Mouse (Mus musculus) layer of hippocampus, postnatal 10 days (tissue): ENCODE data around the gene Dynlt1a. TPM values are rescaled to one million over a fixed set of nuclear protein-coding genes. Genes with fewer than 3 reads are reported as not detected.
"Not testable (repeated sequence)": the region's sequence is repeated elsewhere in the genome, so short reads cannot be mapped to it uniquely, and the experiment has no call there.

Experiments
- DNase-seq, 2 experiments: peaks; one replicate each; pipeline ENCODE4 v3.0.0; 2021; ENCODE audit warnings: low spot score in 2 of 2
- total RNA-seq, 2 experiments: library from RNA; stranded (reverse); gene quantifications; 2 replicates each; pipeline ENCODE4 v1.2.3; 2021

Dynlt1a gene
- total RNA-seq, 2 experiments from 2014 or later: 18.6 to 20.9 TPM

DNA sequence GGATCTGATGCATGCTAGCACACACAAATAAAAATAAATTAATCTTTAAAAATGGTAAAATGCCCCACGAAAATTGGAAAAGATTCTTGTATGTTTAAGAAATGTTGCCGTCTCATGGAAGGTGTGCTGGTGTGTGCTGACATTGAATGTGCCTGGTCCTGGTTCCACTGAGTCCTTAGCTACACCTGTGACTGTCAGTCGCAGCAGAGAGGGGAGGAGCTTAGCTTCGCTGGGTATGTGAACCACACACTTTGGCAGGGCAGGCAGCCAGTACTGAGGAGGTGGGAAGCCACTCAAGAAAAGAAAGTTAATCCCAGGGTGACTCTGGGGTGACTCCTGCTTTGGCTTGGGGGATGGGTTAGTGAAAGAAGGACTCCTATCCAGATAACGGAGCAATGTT, 23.4 kb downstream of the Dynlt1a start:
- DNase-seq: not testable (repeated sequence)

DNA sequence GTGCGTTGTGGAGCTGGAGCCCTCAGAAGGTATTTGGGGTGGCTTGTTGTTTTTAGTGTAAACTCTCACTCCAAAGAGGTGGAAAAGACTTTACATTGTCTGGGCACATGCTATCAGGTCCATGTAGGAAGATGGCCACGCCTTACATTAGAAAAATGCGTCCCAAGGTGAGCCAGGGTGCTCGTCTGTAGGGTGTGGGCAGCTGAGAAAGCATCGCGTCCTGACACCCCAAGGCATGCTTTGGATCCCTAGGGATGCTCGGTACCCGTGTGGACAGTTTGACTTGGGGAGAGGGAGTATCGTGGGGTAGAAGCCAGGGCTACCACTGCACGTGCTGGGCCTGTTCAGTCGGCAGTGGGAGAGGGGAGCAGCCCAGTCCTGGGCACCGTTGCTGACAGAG, 28.3 kb downstream of the Dynlt1a start:
- not testable (repeated sequence) for DNase-seq

DNA sequence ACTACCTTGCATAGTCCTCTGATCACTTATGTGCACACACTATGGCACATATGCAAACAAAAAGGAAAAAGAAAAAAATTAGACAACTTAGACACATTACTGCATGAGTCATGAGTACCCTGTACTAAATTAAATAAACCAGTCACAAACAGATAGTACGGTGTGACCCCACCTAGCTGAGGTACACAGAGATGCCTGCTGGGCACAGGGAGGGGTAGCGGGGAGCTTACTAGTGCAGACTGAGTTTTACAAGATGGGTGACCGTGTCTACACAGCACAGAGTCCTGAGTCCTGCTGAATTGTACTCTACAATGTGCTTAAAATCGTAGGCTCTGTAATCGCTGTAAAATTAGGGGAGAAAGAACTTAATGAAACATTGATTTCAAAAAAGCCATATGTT, 31.1 kb downstream of the Dynlt1a start:
- not testable (repeated sequence) for DNase-seq

DNA sequence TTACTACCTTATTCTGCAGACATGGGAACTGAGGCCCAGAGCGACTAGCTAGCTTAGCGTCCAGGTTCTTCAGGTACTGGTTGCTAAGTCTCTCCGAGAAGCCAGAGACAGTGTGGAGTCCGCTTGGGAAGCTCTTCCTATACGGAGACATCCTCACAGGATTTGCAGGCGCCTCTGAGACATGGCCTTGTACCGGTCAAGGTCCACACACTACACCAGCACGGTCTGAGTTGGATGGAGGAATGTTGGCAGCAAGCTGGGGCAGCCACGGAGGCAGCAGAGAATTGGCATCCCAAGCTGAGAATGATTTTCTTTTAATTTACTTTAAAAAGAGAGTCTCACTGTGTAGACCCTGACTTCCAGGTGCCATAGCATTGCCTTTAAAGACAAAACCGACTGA, 34.2 kb downstream of the Dynlt1a start:
- not testable (repeated sequence) for DNase-seq

DNA sequence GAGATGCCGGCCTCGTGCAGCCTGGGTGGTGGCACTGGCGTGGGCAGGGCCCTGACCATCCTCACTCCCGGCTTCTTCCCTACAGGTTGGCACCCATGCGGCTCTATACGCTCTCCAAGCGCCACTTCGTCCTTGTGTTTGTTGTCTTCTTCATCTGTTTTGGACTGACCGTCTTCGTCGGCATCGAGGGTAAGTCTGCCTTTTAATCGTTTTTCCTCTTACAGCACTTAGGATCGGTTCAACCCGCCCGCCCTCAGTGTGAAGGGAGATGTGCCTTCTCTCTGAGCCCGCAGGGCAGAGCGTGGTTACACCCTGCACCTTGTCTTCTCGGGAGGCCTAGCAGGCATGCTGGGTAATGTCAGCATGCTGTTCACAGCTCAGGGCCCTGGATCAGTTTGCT, 36.8 kb downstream of the Dynlt1a start:
- DNase-seq: not testable (repeated sequence)

DNA sequence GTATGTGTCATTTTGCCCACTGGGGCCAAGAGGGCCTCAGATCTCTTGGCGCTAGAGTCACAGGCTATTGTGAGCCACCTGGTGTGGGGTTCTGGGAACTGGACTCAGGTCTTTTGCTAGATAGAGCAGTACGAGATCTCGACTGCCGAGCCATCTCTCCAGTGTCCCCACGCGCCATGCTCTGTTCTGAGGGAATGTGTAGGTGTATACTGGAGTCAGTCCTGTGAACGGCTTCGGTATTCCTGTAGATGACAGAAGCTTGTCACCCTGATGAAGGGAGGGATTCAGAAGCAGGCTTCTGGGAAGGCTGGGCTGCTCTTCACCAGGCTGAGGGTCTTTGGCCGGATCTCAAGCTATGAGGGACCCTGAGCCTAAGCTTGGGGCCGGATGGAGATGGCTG, 37.5 kb downstream of the Dynlt1a start:
- DNase-seq: not testable (repeated sequence)

DNA sequence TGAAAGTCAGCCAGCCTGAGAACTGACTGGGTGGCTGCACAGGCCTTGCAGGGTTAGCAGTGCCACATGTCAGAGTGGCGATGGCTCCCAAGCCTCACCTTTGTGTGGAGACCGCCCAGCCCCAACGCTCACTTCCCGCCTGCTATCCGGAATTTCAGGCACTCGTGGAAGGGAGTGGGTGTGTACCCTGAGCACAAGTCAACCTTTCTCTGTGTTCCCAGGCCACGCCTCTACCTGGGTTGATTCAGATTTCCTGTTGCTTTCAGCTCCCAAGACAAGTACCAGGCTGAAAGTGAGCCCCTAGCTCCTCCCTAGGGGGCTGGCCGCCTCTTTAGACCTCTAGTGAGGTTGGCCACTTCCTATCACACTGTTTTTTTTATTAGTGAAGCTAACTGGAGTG, 38.1 kb downstream of the Dynlt1a start:
- DNase-seq: not testable (repeated sequence)

DNA sequence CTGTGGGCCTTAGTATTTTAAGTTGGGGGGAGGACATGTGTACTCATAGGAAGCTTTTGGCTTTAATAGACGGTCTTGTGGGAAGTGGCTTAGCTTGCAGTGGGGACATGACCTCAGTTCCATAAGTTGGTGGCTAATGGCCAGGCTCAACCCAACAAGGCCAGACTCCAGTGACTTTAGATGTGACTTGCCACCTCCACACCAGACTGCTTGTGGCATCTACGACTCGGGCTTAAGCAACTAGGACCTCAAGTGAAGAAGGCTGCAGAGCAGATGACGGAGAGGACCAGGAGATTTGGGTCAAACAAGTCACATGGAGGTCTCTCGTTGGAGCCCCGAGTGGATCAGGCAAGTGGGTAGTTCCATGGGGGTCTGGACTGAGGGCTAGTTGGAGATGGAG, 42.6 kb downstream of the Dynlt1a start:
- not testable (repeated sequence) for DNase-seq

DNA sequence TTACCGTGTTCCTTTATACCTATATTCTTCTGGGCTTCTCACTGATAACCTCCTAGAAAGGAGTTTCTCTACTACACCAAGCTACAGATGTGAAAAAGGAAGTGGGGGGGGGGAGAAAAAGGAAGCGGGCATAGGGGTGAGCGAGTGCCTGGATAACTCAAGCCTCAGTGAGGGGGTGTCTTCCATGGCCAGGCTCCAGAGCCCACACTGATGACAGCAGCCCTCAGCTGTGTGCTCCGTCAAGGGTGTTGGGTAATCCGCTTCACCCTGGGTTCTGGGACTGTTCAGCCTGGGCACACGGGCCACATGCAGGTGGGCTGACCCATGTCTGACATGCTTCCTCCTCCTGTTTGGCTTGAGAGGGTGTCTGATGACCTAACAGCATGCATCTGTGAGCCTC, 45.3 kb downstream of the Dynlt1a start:
- DNase-seq: not testable (repeated sequence)

DNA sequence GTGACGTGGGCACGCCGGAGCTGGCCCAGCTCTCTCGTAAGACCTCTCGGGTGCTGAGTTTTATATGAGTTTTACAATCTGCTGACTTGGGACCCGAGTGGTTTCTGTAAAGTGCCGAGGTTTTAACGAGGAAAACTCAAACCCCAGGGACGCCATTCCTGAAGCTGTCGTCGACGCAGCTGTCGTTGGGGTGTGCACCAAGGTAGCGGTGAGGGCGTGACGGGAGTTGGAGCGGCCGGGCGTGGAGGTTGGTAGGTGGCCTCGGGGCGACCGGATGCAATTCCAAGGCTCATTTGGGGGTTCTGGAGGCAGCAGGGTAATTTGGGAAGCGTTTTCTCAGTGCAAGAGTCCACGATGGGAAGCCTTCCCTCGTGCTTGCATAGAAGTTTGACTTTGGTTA, 46.5 kb downstream of the Dynlt1a start:
- DNase-seq: not testable (repeated sequence)

DNA sequence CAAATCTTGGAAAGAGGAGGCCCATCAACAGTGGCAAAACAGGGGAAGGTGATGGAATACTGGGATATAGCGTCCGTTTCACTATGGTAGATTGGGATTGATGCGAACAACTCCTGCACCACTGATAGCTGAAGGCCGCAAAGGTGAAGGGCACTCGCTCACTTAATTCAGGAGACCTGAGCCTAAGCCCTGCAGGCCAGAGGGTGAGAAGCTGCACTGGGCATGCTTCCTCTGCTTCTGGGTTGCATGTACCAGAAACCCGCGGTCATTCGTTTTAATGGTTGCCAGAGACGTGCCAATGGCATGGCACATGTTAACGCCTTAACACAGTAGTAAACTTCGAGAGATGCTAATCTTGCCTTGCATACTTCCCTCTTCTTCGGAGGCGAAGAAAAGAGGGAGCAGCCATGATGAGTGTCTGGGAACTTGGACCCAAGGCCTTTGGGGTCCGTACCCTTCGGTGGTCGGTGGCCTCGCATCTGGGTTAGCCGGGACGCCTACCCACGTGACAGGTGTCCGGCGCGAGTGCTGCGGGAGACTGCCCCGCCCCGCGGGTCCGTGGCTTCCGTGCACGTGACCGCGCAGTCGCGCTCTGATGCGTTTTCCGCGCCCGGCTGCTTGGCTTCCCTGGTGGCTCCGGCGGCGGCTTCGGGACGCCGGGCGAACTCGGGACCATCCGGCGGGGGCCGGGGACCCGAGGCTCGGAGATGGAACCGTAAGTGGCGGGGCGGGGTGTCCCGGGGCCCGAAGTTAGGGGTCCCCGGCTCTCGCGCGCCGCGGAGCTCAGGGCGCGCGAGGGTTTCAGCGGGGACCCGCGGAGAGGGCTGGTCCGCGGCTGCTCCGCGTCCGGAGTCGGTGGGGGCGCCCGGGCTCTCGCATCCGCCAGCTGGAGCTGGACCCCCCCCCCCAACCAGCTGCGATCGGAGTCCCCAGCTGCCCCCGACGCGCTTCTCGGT, 47.1 kb downstream of the Dynlt1a start:
- peak; percentile 42 to 52 for DNase-seq

DNA sequence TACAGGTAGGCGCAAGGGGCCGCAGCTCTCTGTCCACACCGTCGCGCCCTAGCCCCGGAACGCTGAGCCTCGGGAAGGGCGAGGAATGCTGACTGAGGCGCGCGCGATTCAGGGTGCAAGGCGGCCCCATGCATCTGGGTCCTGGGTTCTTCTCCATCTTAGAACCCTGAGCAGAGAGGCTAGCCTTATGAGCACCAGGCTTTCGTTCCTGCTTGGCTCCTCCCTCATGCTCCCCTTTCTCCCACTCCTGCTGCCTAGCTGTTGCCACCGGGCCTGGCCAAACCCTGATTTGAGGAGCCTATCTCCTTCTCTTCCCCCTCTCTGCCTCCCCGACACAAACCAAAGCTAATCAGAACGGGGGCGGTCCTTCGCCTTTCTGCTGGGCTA, 60.2 kb downstream of the Dynlt1a start:
- peak; percentile 69 to 75 for DNase-seq

DNA sequence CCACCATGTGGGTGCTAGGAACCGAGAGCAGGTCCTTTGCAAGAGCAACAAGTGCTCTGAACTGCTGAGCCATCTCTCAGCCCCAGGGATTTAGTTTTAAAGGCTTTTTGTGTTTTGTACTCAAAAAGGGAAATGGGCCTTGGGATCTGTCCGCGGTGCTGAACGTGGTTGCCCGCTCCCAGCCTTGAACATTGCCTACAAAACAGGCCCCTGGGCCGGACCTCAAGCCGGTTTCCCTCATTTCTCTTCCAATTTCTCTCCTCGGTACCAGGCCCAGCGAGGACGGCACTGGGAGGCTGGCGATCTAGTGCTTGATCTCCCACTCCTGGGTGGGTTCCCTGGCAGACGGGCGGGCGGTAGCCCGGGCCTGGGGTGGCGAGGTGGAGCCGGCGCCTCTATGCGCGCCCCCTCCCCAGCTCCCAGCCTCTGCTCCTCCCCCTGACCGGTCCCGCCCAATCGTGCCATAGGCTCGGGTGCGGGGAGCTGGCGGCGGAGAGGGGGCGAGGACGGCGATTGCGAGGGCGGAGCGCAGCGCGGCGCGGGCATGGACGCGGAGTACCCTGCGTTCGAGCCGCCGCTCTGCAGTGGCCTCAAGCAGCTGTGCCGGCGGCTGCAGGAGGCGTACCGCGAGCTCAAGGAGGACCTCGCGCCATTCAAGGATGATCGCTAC, 60.8 kb downstream of the Dynlt1a start, which contains the start of gene Tmem181a:
TSS of gene Tmem181a (plus strand) at position 461 of the 670 bp plus-strand sequence.
- not testable (repeated sequence) for DNase-seq

Other genes with a start within 250 kb of the Dynlt1a start
- gene Serac1, start 237.8 kb downstream of the Dynlt1a start, total RNA-seq: 10 to 100 TPM; 20.2 to 25.2 TPM
- gene Gtf2h5, start 237.7 kb downstream of the Dynlt1a start, total RNA-seq: 100 to 1,000 TPM; 172 to 182 TPM
- gene Tulp4, start 211.1 kb downstream of the Dynlt1a start, total RNA-seq: 100 to 1,000 TPM; 292 to 299 TPM
- gene Tmem181a, start 60.6 kb downstream of the Dynlt1a start, total RNA-seq: 10 to 100 TPM; 89.3 to 92.7 TPM
- 100 to 1,000 TPM; 220 to 248 TPM for gene Dynlt1b, start 112.6 kb upstream of the Dynlt1a start, total RNA-seq